Mouse (Mus musculus) kidney, embryonic 16.5 days (tissue): ENCODE measurements at regions not wholly inside any gene's neighbourhood (a gene's known extent, or its start where the extent isn't known, plus 50 kb on each side); places are given as distances from the start of the nearest gene placed in this dataset.

Source experiments
- ATAC-seq: fragments of 200-750 bp; cut with Nextera tagmentation; 2 replicates; pipeline ENCODE4 v1.8.0; 2017; ENCODE audit warnings: moderate TSS enrichment; ENCODE audit not compliant: low FRiP score, low TSS enrichment
- H3K27ac ChIP-seq: fragments of 300-500 bp; sonication (generic); 2 replicates; pipeline ENCODE4 v1.5.1; 2014; ENCODE audit warnings: low read length
- H3K27me3 ChIP-seq: fragments of 300-500 bp; sonication (generic); 2 replicates; pipeline ENCODE4 v1.6.1; 2014; ENCODE audit warnings: low read length, control low read depth, mixed read lengths; ENCODE audit not compliant: insufficient read depth
- H3K36me3 ChIP-seq: fragments of 300-500 bp; sonication (generic); 2 replicates; pipeline ENCODE4 v1.6.1; 2014; ENCODE audit warnings: low read length, control low read depth, mixed read lengths; ENCODE audit not compliant: insufficient read depth
- H3K4me1 ChIP-seq: fragments of 300-500 bp; sonication (generic); 2 replicates; pipeline ENCODE4 v1.6.1; 2014; ENCODE audit warnings: low read length, control low read depth, mixed read lengths; ENCODE audit not compliant: insufficient read depth
- H3K4me2 ChIP-seq: fragments of 300-500 bp; sonication (generic); replicated peaks from 2 replicates; pipeline ENCODE4 v1.6.1; 2014; ENCODE audit warnings: low read depth, low read length
- H3K4me3 ChIP-seq: fragments of 300-500 bp; sonication (generic); 2 replicates; pipeline ENCODE4 v1.5.1; 2014; ENCODE audit warnings: mild to moderate bottlenecking, low read length
- H3K9ac ChIP-seq: fragments of 300-500 bp; sonication (generic); replicated peaks from 2 replicates; pipeline ENCODE4 v1.6.1; 2014; ENCODE audit warnings: low read length
- H3K9me3 ChIP-seq: fragments of 300-500 bp; sonication (generic); 2 replicates; pipeline ENCODE4 v1.6.1; 2016; ENCODE audit warnings: low read length, control low read depth
- WGBS: fragments of 180-500 bp; shearing (Covaris S2); extraction: QIAGEN DNeasy Blood & Tissue Kit; methylation state at CpG from one replicate; pipeline ENCODE4 v1.1.7; 2014; 5-methylcytosine and 5-hydroxymethylcytosine counted together

DNA sequence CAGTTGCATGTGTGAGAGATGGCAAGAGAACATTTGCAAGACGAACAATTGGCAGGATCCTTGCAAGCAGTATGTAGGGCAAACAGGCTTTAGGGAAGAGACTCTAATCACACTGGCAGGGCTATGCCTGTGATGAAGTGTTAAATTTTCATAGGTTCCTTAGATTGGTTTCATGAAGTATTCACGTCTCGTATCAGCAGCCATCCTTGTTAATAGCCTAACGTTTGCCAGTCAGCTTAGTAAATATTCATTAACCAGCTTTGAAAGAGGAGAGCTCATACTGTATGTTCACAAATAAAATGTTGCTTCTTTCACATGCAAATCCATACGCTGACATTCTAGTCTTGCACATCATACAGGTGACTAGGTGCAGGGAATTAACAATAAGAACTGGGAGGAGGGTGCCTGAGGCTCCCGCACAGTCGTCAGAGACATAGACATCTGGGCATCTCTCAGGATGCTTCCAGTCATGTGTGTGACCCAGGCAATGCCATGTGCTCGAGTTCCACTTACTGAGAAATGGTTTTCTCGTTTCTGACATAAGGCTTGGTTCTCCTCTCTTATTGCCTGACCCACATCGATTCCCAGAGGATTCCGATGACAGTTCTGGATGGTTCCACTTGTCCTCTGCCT is 257.7 kb downstream of the Map2k6 start:
- no peak overlapping the region for H3K9ac ChIP-seq
- no peak overlapping the region for H3K27ac ChIP-seq
- no peaks in the 10 kb centered on the region for H3K27me3 ChIP-seq
- H3K36me3 ChIP-seq: no peaks in the 10 kb centered on the region
- H3K4me3 ChIP-seq: no peak overlapping the region
- ATAC-seq: no peak
- no peak overlapping the region for H3K4me2 ChIP-seq
- H3K4me1 ChIP-seq: no peaks in the 10 kb centered on the region
- no peaks in the 10 kb centered on the region for H3K9me3 ChIP-seq
- WGBS: 87% methylated on average over 11 of the region's 11 CpGs

DNA sequence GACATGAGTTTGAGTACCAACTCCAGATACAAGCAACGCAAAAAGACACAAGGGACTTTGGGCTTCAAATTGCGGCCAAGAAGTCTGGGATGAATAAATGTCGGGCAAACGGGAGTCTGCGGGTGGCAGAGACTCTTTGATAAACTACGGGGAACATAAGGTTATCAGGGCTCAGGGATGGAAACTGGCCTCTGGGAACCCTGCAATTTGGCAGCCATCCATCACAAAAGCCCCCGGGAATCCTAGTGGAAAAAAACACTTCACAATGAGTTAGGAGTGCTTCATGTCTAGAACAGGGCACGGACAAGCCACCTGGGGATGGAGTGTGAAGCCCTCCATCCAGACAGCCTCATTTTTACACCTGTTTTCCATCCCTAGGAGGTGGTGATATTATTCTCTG is 258.9 kb downstream of the Map2k6 start:
- Histone ChIP-seq H3K27me3 (no peaks in the 10 kb centered on the region), H3K9ac (no peak overlapping the region), H3K4me2 (no peak overlapping the region), H3K36me3 (no peaks in the 10 kb centered on the region), H3K4me1 (no peaks in the 10 kb centered on the region), H3K27ac (no peak overlapping the region), H3K4me3 (no peak overlapping the region), H3K9me3 (no peaks in the 10 kb centered on the region)
- 60% methylated on average over 8 of the region's 8 CpGs for WGBS
- no peak for ATAC-seq

DNA sequence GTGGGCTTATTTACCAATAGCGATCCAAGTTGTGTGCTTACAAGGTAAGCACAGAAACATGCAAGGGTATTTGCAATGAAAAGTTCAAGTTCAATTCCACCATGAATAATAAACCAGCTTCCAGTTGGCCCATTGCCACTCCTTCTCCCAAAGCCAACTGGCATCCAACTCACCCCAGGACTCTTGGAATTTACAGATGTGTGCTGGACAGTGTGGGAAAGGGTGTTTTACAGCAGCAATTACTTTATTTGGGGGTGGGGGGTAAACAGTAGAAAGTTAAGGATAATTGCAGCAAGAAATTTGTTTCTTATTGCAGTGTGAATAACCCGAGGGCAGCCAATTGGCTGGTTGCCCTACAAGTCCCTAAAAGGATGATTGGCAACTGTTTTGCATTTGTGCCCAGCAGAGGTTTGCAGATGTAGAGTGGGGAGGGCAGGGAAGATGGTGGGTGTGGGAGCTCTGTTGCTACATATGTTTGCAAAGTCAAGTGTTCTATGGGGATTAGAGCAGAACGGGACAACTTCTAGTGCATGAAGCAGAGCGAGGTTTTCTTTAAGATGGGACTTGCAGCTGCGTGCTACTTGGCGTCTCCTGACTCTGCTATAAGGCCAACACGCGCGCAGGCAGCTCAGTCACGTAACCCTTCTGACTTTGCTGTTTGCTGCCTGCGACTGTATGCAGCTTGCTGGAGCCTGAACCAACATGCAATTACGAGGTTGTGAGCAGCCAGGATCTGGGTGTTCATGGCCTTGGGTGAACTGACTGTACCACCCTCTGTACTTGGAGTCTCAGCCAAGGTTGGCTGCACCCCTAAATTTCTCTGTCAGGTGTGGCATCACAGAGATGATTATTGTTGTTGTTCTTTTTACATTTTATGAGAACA is 271.9 kb downstream of the Map2k6 start:
- no peak for ATAC-seq
- Histone ChIP-seq H3K4me2 (no peak overlapping the region), H3K9ac (no peak overlapping the region), H3K27ac (no peak overlapping the region), H3K36me3 (no peaks in the 10 kb centered on the region), H3K4me3 (no peak overlapping the region), H3K9me3 (no peaks in the 10 kb centered on the region), H3K4me1 (peaks cover 5% of the 10 kb centered on the region), H3K27me3 (no peaks in the 10 kb centered on the region)
- 84% methylated on average over 12 of the region's 12 CpGs for WGBS

DNA sequence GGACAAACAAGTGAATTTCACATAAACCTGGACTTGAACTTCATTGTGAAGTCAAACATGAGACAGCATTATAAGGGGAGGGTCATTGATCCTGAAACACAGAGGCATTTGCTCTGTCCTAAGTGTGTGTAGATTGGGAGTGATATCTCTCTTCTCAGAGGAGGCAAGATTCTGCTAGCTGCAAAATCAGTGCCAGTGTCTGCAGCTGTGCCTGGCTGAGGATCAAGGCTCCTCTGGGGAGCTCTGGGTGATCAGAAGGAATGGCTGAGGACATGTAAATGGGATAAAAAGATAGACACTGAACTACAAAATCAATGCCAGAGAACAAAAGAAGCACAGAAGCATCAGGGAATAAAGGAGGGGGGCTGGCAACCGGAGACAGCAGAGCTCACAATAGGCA is 274.0 kb downstream of the Map2k6 start:
- 52% methylated on average over 1 of the region's 1 CpGs for WGBS
- Histone ChIP-seq H3K4me3 (no peak overlapping the region), H3K4me2 (no peak overlapping the region), H3K27me3 (no peaks in the 10 kb centered on the region), H3K9me3 (no peaks in the 10 kb centered on the region), H3K27ac (no peak overlapping the region), H3K9ac (no peak overlapping the region), H3K36me3 (no peaks in the 10 kb centered on the region), H3K4me1 (no peaks in the 10 kb centered on the region)
- no peak for ATAC-seq

DNA sequence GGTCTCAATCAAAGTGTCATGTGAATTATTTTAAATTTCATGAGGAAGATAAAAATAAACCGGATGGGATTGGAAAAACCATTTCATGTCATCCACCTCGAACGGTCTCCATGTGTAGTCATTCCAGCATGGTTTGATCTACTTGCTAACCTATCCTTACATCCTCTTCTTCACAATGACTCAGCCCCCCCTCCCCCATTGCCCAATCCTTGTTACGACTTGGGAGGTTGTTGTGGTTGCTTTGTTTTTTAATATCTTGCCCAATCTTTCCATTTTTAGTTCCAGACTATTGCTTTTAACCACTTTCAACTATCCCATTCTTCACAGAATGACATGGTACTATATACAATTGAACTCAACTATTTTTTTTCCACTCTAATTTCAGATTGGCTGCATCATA is 275.0 kb upstream of the Kcnj16 start:
- Histone ChIP-seq H3K4me3 (no peak overlapping the region), H3K27me3 (no peaks in the 10 kb centered on the region), H3K9ac (no peak overlapping the region), H3K4me2 (no peak overlapping the region), H3K9me3 (no peaks in the 10 kb centered on the region), H3K27ac (no peak overlapping the region), H3K36me3 (no peaks in the 10 kb centered on the region), H3K4me1 (no peaks in the 10 kb centered on the region)
- ATAC-seq: no peak
- 85% methylated on average over 4 of the region's 4 CpGs for WGBS

DNA sequence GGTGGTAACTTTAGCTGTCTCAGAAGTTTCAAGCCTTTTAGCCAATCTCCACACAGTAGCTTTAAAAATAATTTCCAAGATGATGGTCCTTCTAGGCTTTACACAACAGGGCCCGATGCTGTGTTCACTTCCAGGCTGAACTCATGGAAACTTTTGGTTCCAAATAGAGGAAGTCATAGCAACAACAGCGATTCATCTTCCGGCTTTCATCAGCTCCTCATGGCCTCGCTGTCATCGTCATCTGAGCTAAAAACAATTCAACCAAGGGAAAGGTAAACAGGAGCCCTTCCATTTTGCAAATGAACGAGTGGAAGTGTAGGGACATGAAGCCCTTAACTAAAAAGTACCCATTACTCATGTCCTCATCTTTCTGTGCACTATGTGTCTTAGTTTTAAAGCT is 270.8 kb upstream of the Kcnj16 start:
- no peak for ATAC-seq
- 64% methylated on average over 6 of the region's 6 CpGs for WGBS
- Histone ChIP-seq H3K4me1 (no peaks in the 10 kb centered on the region), H3K9me3 (no peaks in the 10 kb centered on the region), H3K27ac (no peak overlapping the region), H3K27me3 (no peaks in the 10 kb centered on the region), H3K4me3 (no peak overlapping the region), H3K36me3 (no peaks in the 10 kb centered on the region), H3K4me2 (no peak overlapping the region), H3K9ac (no peak overlapping the region)

DNA sequence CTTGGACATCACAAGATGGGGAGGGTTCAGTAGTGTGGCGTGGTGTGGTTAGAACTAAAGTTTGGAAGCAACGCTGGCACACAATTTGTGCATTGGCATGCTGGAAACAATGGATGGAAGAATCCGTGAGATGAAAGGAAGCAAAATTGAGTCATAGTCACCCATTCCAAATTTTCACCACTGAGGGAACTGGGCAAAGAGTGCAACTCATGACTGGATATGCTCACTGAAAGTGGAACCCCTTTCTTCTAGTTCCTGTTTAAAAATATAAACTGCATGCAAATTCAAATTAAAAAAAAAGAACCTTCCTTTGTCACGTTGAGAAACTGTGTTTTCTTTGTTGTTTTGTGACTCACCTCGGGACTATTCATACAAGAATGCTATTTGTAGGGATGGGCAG is 269.5 kb upstream of the Kcnj16 start:
- WGBS: 79% methylated on average over 5 of the region's 5 CpGs

DNA sequence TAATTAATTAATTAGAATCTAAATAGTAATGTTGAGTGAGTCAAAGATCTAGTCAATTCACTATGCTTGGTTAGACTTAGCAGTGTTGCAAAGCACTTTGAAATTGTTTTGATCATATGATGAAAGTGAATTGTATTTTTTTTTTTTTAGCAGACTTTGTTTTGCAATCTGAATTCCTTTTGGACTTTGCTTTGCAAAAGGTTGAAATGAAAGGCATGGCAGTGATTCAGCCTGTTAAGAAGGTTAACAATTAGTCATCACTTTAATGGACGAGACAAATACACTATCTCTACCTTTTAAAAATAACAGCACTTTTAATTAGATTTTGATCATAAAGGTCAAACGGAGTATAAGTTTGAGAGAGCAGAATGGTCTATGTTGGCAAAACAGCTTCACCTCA is 266.9 kb upstream of the Kcnj16 start:
- H3K4me2 ChIP-seq: no peak overlapping the region
- H3K4me3 ChIP-seq: no peak overlapping the region
- no peaks in the 10 kb centered on the region for H3K36me3 ChIP-seq
- no peak for ATAC-seq
- WGBS: 85% methylated on average over 2 of the region's 2 CpGs
- H3K4me1 ChIP-seq: no peaks in the 10 kb centered on the region
- no peak overlapping the region for H3K9ac ChIP-seq
- no peaks in the 10 kb centered on the region for H3K9me3 ChIP-seq
- no peak overlapping the region for H3K27ac ChIP-seq
- no peaks in the 10 kb centered on the region for H3K27me3 ChIP-seq

More for the DNA sequence above, 269.5 kb upstream of the Kcnj16 start:
- ATAC-seq: no peak
- Histone ChIP-seq H3K27ac (no peak overlapping the region), H3K36me3 (no peaks in the 10 kb centered on the region), H3K9me3 (no peaks in the 10 kb centered on the region), H3K27me3 (no peaks in the 10 kb centered on the region), H3K4me1 (no peaks in the 10 kb centered on the region), H3K4me3 (no peak overlapping the region), H3K9ac (no peak overlapping the region), H3K4me2 (no peak overlapping the region)

DNA sequence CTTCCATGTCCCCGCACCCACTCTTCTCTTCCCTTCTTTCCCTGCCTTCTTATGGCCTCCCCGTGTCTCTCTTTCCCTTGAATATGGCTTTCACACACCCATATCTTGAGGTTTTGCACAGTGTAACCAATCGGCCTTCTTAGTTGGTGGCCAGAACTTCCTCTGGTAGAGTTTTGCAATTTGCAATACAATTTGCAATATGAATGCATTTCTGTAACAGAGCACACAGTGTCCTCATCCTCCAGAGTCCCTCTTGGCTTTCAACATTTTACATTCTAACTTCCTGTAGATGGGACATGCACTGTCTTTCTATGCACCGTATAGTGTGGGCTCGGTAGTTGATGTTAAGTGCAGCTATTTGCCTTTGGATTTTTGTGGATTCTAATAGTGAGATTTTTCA is 265.7 kb upstream of the Kcnj16 start:
- H3K36me3 ChIP-seq: no peaks in the 10 kb centered on the region
- H3K4me2 ChIP-seq: no peak overlapping the region
- WGBS: 89% methylated on average over 5 of the region's 5 CpGs
- no peaks in the 10 kb centered on the region for H3K4me1 ChIP-seq
- no peak overlapping the region for H3K27ac ChIP-seq
- no peaks in the 10 kb centered on the region for H3K9me3 ChIP-seq
- H3K9ac ChIP-seq: no peak overlapping the region
- no peak for ATAC-seq
- no peaks in the 10 kb centered on the region for H3K27me3 ChIP-seq
- no peak overlapping the region for H3K4me3 ChIP-seq

DNA sequence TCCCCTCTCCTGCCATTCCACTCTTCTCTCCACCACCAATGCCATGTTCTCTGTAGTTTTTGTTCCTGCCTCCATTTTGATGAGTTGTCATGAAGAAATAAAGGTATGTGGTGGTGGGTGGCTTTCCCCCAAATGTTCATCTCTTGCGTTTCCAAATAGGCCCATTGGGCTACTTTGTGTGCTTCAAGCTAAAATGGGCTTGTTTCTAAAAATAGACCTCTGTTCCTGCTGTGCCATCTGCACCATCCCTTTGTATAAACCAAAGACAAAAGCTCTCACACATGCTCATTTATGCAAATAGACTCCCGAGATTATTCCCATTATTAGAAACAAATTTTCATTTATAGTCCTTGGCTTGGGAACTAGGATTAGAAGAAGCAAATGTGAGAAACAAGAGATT is 264.3 kb upstream of the Kcnj16 start:
- H3K4me3 ChIP-seq: no peak overlapping the region
- 93% methylated on average over 2 of the region's 2 CpGs for WGBS
- no peak overlapping the region for H3K9ac ChIP-seq
- H3K36me3 ChIP-seq: no peaks in the 10 kb centered on the region
- H3K9me3 ChIP-seq: no peaks in the 10 kb centered on the region
- H3K4me1 ChIP-seq: no peaks in the 10 kb centered on the region
- no peak overlapping the region for H3K27ac ChIP-seq
- ATAC-seq: no peak
- H3K4me2 ChIP-seq: no peak overlapping the region
- H3K27me3 ChIP-seq: no peaks in the 10 kb centered on the region
